Mouse (Mus musculus): ENCODE data around the gene Gm21988. TPM values are rescaled to one million over a fixed set of nuclear protein-coding genes. Genes with fewer than 3 reads are reported as not detected.

The Gm21988 gene
- 2.4 and 4.5 TPM in 2 replicates for total RNA-seq (2012; rRNA removed)

GRCm38 (mm10) chr11:70239541-70240279 is at the start of gene Gm21988, which contains the start of gene Rnasek:
Gene Gm21988 (minus strand): TSS chr11:70239830.
Gene Rnasek (minus strand): TSS chr11:70239842.
- peak; percentile 79 for DNase-seq (ENCODE audit: low read depth, low spot score)
- no peaks in the 10 kb centered on the region for H3K9me3 ChIP-seq (ENCODE audit: control insufficient read depth, insufficient read depth, low read depth, low read length)
- TF ChIP-seq ZNF384 (IDR thresholded peaks at IDR 0.05; ENCODE audit: low read depth, low read length), result no peak
- TF ChIP-seq ZC3H11A (IDR thresholded peaks at IDR 0.05; ENCODE audit: borderline replicate concordance, low read depth, low read length), result no peak
- TF ChIP-seq CHD2 (IDR thresholded peaks at IDR 0.05; ENCODE audit: low read depth, low read length), result no peak
- TF ChIP-seq HCFC1 (IDR thresholded peaks at IDR 0.05; ENCODE audit: borderline replicate concordance, insufficient read depth, low read length), result no peak; the same call in 1 of the 2 replicates
- TF ChIP-seq MAFK (IDR thresholded peaks at IDR 0.05; ENCODE audit: insufficient read depth, low read depth, low read length), result no peak
- peaks cover 16% of the 10 kb centered on the region for H3K36me3 ChIP-seq (ENCODE audit: control insufficient read depth, insufficient read depth, low read length, poor library complexity, severe bottlenecking)
- H3K4me3 ChIP-seq (ENCODE audit: insufficient read depth in 1 of 2, low read depth in 1 of 2, low read length in 2 of 2, poor library complexity in 1 of 2, severe bottlenecking in 1 of 2), result peak within 1 kb of the TSS; percentile 86 to 98
- peak within 1 kb of the TSS; percentile 80 for H3K27ac ChIP-seq (ENCODE audit: insufficient read depth, low read depth, low read length, poor library complexity, severe bottlenecking)
- in situ Hi-C loops (cut with MboI; ENCODE audit: low sequenced_read_pairs in 2 of 2, unreplicated experiment in 2 of 2), result no loop called here
- H3K9ac ChIP-seq (ENCODE audit: insufficient read depth, low read depth, low read length, poor library complexity, severe bottlenecking), result peak within 1 kb of the TSS; percentile 89
- H3K4me1 ChIP-seq (ENCODE audit: control insufficient read depth in 2 of 2, insufficient read depth in 2 of 2, low read length in 2 of 2, poor library complexity in 1 of 2), result peaks cover 7 to 8% of the 10 kb centered on the region in 2 experiments; a peak in 2 of 4 replicates

- H3K9me3 ChIP-seq (ENCODE audit: control insufficient read depth, insufficient read depth, low read depth, low read length), result no peaks in the 10 kb centered on the region
- in situ Hi-C loops (cut with MboI; ENCODE audit: low sequenced_read_pairs in 2 of 2, unreplicated experiment in 2 of 2), result no loop called here
- peaks cover 0 to 11% of the 10 kb centered on the region in 2 experiments; a peak in 1 of 4 replicates for H3K4me1 ChIP-seq (ENCODE audit: control insufficient read depth in 2 of 2, insufficient read depth in 2 of 2, low read length in 2 of 2, poor library complexity in 1 of 2)
- no peak overlapping the region for H3K4me3 ChIP-seq (ENCODE audit: insufficient read depth in 1 of 2, low read depth in 1 of 2, low read length in 2 of 2, poor library complexity in 1 of 2, severe bottlenecking in 1 of 2)
- no peaks in the 10 kb centered on the region for H3K36me3 ChIP-seq (ENCODE audit: control insufficient read depth, insufficient read depth, low read length, poor library complexity, severe bottlenecking)
- DNase-seq (ENCODE audit: low read depth, low spot score), result no peak
- no peak overlapping the region for H3K27ac ChIP-seq (ENCODE audit: insufficient read depth, low read depth, low read length, poor library complexity, severe bottlenecking)
- no peak overlapping the region for H3K9ac ChIP-seq (ENCODE audit: insufficient read depth, low read depth, low read length, poor library complexity, severe bottlenecking)
- TF ChIP-seq CHD2 (IDR thresholded peaks at IDR 0.05; ENCODE audit: low read depth, low read length) (no peak), ZC3H11A (IDR thresholded peaks at IDR 0.05; ENCODE audit: borderline replicate concordance, low read depth, low read length) (no peak), MAFK (IDR thresholded peaks at IDR 0.05; ENCODE audit: insufficient read depth, low read depth, low read length) (no peak), ZNF384 (IDR thresholded peaks at IDR 0.05; ENCODE audit: low read depth, low read length) (no peak), HCFC1 (IDR thresholded peaks at IDR 0.05; ENCODE audit: borderline replicate concordance, insufficient read depth, low read length) (no peak)
Observed at GRCm38 (mm10) chr11:70289236-70289635, 49.6 kb upstream of the Gm21988 start.

GRCm38 (mm10) chr11:70288102-70288501 is 48.5 kb upstream of the Gm21988 start:
- no peak for DNase-seq (ENCODE audit: low read depth, low spot score)
- in situ Hi-C loops (cut with MboI; ENCODE audit: low sequenced_read_pairs in 2 of 2, unreplicated experiment in 2 of 2), result no loop called here
- Histone ChIP-seq H3K36me3 (ENCODE audit: control insufficient read depth, insufficient read depth, low read length, poor library complexity, severe bottlenecking) (no peaks in the 10 kb centered on the region), H3K4me3 (ENCODE audit: insufficient read depth in 1 of 2, low read depth in 1 of 2, low read length in 2 of 2, poor library complexity in 1 of 2, severe bottlenecking in 1 of 2) (no peak overlapping the region), H3K27ac (ENCODE audit: insufficient read depth, low read depth, low read length, poor library complexity, severe bottlenecking) (no peak overlapping the region), H3K9ac (ENCODE audit: insufficient read depth, low read depth, low read length, poor library complexity, severe bottlenecking) (no peak overlapping the region), H3K4me1 (ENCODE audit: control insufficient read depth in 2 of 2, insufficient read depth in 2 of 2, low read length in 2 of 2, poor library complexity in 1 of 2) (peaks cover 0 to 11% of the 10 kb centered on the region in 2 experiments; a peak in 1 of 4 replicates), H3K9me3 (ENCODE audit: control insufficient read depth, insufficient read depth, low read depth, low read length) (no peaks in the 10 kb centered on the region)
- TF ChIP-seq HCFC1 (IDR thresholded peaks at IDR 0.05; ENCODE audit: borderline replicate concordance, insufficient read depth, low read length) (no peak), MAFK (IDR thresholded peaks at IDR 0.05; ENCODE audit: insufficient read depth, low read depth, low read length) (no peak), CHD2 (IDR thresholded peaks at IDR 0.05; ENCODE audit: low read depth, low read length) (no peak), ZC3H11A (IDR thresholded peaks at IDR 0.05; ENCODE audit: borderline replicate concordance, low read depth, low read length) (no peak), ZNF384 (IDR thresholded peaks at IDR 0.05; ENCODE audit: low read depth, low read length) (no peak)

- no peak for DNase-seq (ENCODE audit: low read depth, low spot score)
- Histone ChIP-seq H3K27ac (ENCODE audit: insufficient read depth, low read depth, low read length, poor library complexity, severe bottlenecking) (no peak overlapping the region), H3K4me1 (ENCODE audit: control insufficient read depth in 2 of 2, insufficient read depth in 2 of 2, low read length in 2 of 2, poor library complexity in 1 of 2) (peaks cover 0 to 7% of the 10 kb centered on the region in 2 experiments; a peak in 1 of 4 replicates), H3K9ac (ENCODE audit: insufficient read depth, low read depth, low read length, poor library complexity, severe bottlenecking) (no peak overlapping the region), H3K9me3 (ENCODE audit: control insufficient read depth, insufficient read depth, low read depth, low read length) (no peaks in the 10 kb centered on the region), H3K4me3 (ENCODE audit: insufficient read depth in 1 of 2, low read depth in 1 of 2, low read length in 2 of 2, poor library complexity in 1 of 2, severe bottlenecking in 1 of 2) (no peak overlapping the region), H3K36me3 (ENCODE audit: control insufficient read depth, insufficient read depth, low read length, poor library complexity, severe bottlenecking) (no peaks in the 10 kb centered on the region)
- no peak for TF ChIP-seq ZC3H11A (IDR thresholded peaks at IDR 0.05; ENCODE audit: borderline replicate concordance, low read depth, low read length)
- TF ChIP-seq MAFK (IDR thresholded peaks at IDR 0.05; ENCODE audit: insufficient read depth, low read depth, low read length), result no peak
- no peak for TF ChIP-seq ZNF384 (IDR thresholded peaks at IDR 0.05; ENCODE audit: low read depth, low read length)
- no peak for TF ChIP-seq CHD2 (IDR thresholded peaks at IDR 0.05; ENCODE audit: low read depth, low read length)
- no peak for TF ChIP-seq HCFC1 (IDR thresholded peaks at IDR 0.05; ENCODE audit: borderline replicate concordance, insufficient read depth, low read length)
- in situ Hi-C loops (cut with MboI; ENCODE audit: low sequenced_read_pairs in 2 of 2, unreplicated experiment in 2 of 2), result no loop called here
Observed at GRCm38 (mm10) chr11:70285686-70286085, 46.1 kb upstream of the Gm21988 start.
